Mouse (Mus musculus): Measurements from ENCODE around the gene Adap2.
"Not testable (repeated sequence)": the region's sequence is repeated elsewhere in the genome, so short reads cannot be mapped to it uniquely, and the experiment has no call there.

Adap2 gene

GRCm38 (mm10) chr11:80163362-80164116, 9.6 kb downstream of the Adap2 start:
- no peak for DNase-seq

GRCm38 (mm10) chr11:80164224-80164623, 10.3 kb downstream of the Adap2 start:
- DNase-seq: peak in 1 of 2 experiments; percentile 40

- no peak for DNase-seq
These were observed 14.2 kb downstream of the Adap2 start for GRCm38 (mm10) chr11:80168121-80168520.

DNA sequence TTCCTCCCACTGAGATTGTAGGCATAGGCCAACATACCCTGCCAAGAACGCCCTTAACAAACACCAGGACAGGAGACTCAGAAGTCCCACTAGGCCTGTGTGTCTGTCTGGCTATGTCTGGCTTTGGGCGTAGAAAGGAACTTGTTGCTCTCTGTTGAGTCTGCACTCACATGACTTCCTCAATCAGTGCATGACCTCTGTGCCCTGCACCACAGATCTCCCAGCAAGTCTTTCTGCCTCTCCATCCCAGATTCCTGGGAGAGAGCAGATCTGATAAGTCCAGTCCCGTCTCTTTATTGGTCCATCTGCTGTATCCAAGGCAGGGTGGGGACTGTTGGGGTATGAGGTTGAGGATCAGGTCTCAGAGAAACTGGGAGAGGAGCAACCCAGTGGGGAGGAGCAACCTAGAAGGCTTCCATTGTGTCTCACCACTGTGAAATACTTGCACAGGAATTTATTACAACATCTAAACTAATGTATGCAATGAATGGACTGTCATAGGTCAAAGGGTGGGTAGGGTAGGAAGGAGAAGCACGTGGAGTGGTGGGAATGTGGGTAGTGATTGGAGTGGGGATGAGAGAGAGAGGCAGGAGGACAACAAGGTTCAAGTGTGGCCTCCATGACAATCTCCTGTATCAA, 14.8 kb downstream of the Adap2 start:
- no peak for DNase-seq

GRCm38 (mm10) chr11:80169629-80170028, 15.7 kb downstream of the Adap2 start:
- no peak for DNase-seq

GRCm38 (mm10) chr11:80170351-80170750, 16.4 kb downstream of the Adap2 start:
- DNase-seq: no peak

DNA sequence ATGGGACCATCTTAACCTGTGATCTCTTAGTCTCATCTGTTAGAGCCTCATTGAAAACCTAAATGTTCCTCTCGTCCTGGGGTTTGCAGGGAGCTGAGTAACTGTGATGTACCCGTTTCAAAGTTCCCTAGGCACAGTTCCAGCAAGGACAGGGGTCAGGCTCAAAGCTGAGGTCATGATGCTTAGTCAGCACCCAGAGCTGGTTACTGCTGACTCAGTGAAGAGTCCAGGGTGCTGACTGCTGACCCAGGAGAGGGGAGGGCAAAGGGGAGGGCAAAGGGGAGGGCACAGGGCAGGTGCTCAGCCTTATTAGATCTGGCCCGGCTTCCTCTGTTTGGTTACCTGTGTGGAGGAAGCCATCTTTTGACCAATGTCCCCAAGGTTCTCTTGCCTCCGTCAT, 18.0 kb downstream of the Adap2 start:
- peak in 1 of 2 experiments; percentile 44 for DNase-seq

- DNase-seq: no peak
These were observed 20.2 kb downstream of the Adap2 start for GRCm38 (mm10) chr11:80173963-80174670.

DNA sequence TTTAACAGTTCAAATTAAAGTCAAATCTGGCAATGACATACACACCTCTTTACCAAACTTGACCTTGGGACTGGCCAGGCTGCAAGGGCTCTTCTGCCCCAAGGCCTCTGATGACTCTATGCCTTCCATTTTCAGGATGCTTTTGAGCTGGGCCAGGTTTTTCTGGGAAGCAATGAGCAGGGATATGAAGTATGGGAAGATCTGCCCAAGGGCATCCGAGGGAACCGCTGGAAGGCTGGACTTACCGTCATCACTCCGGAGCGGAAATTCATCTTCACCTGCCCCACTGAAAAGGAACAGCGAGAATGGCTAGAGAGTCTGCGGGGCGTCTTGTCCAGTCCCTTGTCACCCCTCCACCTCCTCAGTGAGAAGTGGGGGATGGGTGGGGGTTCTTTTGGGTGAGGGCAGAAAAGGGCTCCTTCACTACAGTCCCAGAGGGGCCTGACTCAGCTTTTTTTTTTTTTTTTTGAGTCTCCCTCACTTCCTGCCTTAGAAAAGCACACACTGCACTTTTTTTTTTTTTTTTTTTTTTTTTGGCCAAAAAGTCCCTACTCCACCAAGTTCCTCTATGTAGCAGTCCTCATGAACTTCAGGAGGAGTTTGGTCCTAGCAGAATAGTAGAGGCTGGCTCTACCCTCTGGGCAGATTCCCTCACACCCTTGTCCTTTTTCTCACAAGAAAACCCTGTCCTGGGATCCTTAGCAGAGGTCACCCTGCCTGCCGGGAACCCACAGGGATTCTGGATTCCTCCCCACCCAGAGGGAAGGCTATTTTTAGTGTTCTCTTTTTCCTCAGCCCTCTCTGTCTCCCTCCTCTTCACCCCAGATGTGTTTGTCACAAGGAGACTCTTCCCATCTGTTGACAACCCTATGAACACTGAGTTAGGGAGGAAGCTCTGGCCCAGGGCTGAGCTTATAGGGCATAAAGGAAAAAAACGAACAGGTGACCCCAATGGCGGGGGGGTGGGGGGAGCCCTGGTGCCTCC, 23.3 kb downstream of the Adap2 start:
- peak in 1 of 2 experiments; percentile 30 for DNase-seq

DNA sequence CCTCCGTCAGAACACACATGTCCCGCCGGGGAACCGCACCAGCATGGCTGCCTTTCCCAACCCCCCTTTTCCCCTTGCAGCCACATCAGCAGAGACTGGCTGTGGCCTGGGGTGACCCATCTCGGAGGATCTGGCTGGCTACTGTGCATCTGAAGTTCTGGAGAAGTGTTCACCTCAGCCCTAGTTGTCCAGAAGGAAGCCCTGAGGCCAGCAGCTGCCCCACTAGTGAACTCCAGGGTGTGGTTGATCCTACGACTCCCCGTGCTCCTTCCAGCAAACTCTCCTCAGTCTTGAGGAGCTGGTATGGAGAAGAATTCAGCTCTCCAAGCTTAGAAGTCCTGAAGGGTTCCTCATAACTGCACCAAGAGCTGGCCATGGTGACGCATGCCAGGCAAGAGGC, 24.4 kb downstream of the Adap2 start:
- no peak for DNase-seq

DNA sequence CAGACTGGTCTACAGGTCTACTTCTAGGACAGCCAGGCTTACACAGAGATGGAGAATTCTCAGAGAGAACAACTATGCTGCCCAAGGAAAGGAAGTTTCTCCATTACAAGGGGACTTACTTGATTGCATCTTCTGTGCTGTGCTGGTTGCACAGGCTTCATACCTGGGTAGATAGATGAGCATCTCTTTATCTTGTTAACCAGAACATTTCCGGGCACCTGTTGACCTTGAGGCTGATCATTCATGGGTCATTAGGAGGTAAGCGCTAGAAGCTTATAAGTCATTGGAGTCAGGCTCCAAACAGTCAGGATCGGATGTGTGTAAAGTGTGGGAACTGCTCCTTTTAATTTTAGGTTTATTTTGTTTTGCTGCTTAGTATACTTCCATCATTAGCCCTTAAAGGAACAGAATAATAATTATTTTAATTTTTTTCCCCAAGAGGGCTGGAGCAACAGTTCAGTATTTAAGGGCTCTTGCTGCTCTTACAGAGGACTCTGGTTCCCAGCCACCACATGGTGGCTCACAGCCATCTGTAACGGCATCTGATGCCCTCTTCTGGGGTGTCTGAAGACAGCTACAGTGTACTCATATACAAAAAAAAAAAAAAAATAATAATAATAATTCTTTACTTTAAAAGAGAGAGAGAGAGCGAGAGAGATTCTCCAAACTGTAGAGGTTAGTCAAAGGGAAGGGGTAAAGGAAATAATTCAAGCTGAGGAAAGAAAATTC, 27.3 kb downstream of the Adap2 start:
- DNase-seq: no peak

- not testable (repeated sequence) for DNase-seq
These were observed 29.3 kb downstream of the Adap2 start for GRCm38 (mm10) chr11:80183054-80183704.

DNA sequence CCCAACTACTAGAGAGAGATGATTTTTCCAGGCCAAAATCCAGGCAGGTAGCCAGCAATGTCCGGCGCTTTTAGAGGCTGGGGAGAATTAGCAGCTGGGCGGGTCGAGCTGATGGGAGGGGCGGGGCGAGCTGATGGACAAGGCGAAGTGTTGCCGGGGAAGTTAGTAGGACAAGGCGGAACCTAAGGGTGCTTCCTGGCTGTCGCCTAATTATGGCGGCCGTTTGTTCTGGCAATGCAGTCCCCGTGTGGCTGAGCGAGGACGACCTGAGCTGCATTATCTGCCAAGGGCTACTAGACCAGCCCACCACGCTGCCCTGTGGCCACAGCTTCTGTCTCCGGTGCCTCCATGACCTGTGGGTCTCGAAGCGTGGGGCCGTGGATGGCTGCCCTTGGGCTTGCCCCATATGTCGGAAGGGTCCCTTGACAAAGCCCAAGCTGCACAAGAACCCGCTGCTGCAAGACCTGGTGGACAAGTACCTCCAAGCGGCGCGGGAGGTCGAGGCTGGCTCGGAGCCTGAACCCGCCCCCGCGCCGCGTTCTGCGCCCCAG, 29.9 kb downstream of the Adap2 start, which contains the start of gene Rnf135:
Rnf135 (plus strand) TSS at position 147 of the 551 bp plus-strand sequence.
- peak; percentile 97 to 98 for DNase-seq

- no peak for DNase-seq
These were observed 30.7 kb downstream of the Adap2 start for GRCm38 (mm10) chr11:80184531-80185071.

DNA sequence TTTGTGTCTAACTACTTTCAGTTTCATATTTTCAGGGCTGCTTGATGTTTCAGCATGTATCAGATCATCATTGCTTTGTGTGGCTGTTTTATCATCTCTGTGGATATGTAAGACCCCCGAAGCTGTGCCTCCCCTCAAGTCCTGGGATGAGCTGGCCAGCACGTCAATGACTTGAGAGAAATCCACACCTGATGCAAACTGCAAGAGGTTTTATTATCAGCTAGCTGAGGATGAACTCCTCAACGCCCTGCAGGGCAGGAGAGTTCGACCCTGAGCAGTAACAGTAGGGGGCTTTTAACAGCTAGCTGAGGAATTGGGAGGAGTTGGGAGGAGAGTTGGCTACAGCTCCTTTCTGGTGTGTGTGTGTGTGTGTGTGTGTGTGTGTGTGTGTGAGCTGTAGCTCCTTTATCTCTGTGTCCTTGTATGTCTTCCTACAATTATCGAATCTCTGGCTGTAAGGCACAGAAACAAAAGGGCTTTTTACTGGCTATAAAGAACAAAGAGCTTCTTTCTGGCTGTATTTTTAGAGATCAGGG, 31.6 kb downstream of the Adap2 start:
- DNase-seq: not testable (repeated sequence)

- no peak for DNase-seq
These were observed 36.4 kb downstream of the Adap2 start for GRCm38 (mm10) chr11:80190280-80190679.

- DNase-seq: no peak
These were observed 39.9 kb downstream of the Adap2 start for GRCm38 (mm10) chr11:80193827-80194226.

GRCm38 (mm10) chr11:80196351-80196750, 42.4 kb downstream of the Adap2 start:
- no peak for DNase-seq

DNA sequence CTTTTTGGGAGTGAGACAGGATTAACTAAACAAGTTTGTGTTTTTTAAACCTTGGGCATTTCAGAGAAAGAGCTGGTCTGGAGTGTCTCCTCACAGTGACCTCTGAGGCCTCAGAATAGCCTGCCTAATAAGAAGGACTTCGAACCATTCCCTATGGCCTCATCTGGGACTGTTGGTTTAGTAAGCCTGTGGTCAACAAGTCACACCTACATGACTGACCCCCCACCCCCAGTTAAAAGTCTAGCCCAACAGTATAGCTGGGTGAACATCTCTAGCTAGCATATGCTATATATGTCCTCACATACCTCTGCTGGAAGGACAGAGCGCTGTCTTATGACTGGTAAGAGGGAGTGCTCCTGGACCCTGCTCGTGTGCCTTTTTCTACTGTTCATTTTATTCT, 45.4 kb downstream of the Adap2 start:
- DNase-seq: no peak

- no peak for DNase-seq
These were observed 45.9 kb downstream of the Adap2 start for GRCm38 (mm10) chr11:80199773-80200172.
